Mouse (Mus musculus): ENCODE data around the gene Cebpa.

- TF ChIP-seq CTCF (IDR thresholded peaks at IDR 0.05; ENCODE audit: extremely low read depth, insufficient read length, insufficient replicate concordance, low read depth, low read length) (no peak), POLR2A (IDR thresholded peaks at IDR 0.05; ENCODE audit: low read depth, low read length) (no peak)
Measured at GRCm38 (mm10) chr7:35166988-35167387, 47.9 kb downstream of the Cebpa start.

Data from small intestine, adult 2 months (tissue).